Comparison of ENCODE assay signal across 8 mouse cellular contexts in genomic region chr13:21787760-21788593, GRCm38 (mm10). TPM values are rescaled to one million over a fixed set of nuclear protein-coding genes. Genes with fewer than 3 reads are reported as not detected.
DNase-seq lines count a peak whose midpoint lies in the region; ATAC-seq lines count a peak whose summit lies in the region.

No protein-coding gene starts in this region.

- 0 out of 2 replicates have a peak, but pooled peaks have one; percentile 2 for ATAC-seq in embryonic facial prominence, embryonic 14.5 days (ENCODE audit: low read depth)
- ATAC-seq in liver, embryonic 13.5 days (ENCODE audit: low read depth): peak; percentile 17
- ATAC-seq in megakaryocyte progenitor cell, adult 5-6 weeks (replicated peaks; ENCODE audit: poor library complexity): no peak

- DNase-seq in cerebellum, adult 9-10 months: peak; percentile 46
- no peak for DNase-seq in cerebellum, postnatal 25 days
- DNase-seq in 3T3-L1 (ENCODE audit: low read depth, low spot score): peak; percentile 54
- DNase-seq in embryonic facial prominence, embryonic 14.5 days (ENCODE audit: low spot score): peak; percentile 68
- DNase-seq in liver, embryonic 13.5 days: peak; percentile 13
- DNase-seq in urinary bladder, postnatal 10 days (ENCODE audit: low spot score): no peak
- no peak for DNase-seq in adrenal gland, postnatal 4 days (ENCODE audit: low spot score in 2 of 2)

- peak overlapping the region; percentile 56 for H3K4me2 ChIP-seq in embryonic facial prominence, embryonic 14.5 days (ENCODE audit: low read depth, low read length)
- H3K4me2 ChIP-seq in liver, embryonic 13.5 days: peak overlapping the region; percentile 59

- peak overlapping the region; percentile 50 for H3K9ac ChIP-seq in embryonic facial prominence, embryonic 14.5 days (ENCODE audit: low read depth, low read length)
- H3K9ac ChIP-seq in liver, embryonic 13.5 days: peak overlapping the region; percentile 81

- H3K4me1 ChIP-seq in embryonic facial prominence, embryonic 14.5 days (ENCODE audit: control insufficient read depth, insufficient read depth, low read length): peaks cover 31% of the 10 kb centered on the region
- H3K4me1 ChIP-seq in liver, embryonic 13.5 days (replicated peaks): peaks cover 57% of the 10 kb centered on the region

- WGBS in embryonic facial prominence, embryonic 14.5 days: 16% methylated on average over 13 of the region's 21 CpGs
- WGBS in liver, embryonic 13.5 days (ENCODE audit: insufficient replicate concordance): 16% methylated on average over 18 of the region's 21 CpGs

- H3K9me3 ChIP-seq in embryonic facial prominence, embryonic 14.5 days (ENCODE audit: control insufficient read depth, low read length): no peaks in the 10 kb centered on the region
- H3K9me3 ChIP-seq in liver, embryonic 13.5 days (replicated peaks): no peaks in the 10 kb centered on the region

- H3K36me3 ChIP-seq in embryonic facial prominence, embryonic 14.5 days (ENCODE audit: control insufficient read depth, insufficient read depth, low read length): no peaks in the 10 kb centered on the region
- H3K36me3 ChIP-seq in liver, embryonic 13.5 days: no peaks in the 10 kb centered on the region

- no peaks in the 10 kb centered on the region for H3K27me3 ChIP-seq in embryonic facial prominence, embryonic 14.5 days (replicated peaks; ENCODE audit: control insufficient read depth, insufficient read depth, low read length)
- H3K27me3 ChIP-seq in liver, embryonic 13.5 days: no peaks in the 10 kb centered on the region

- peak overlapping the region; percentile 90 for H3K27ac ChIP-seq in embryonic facial prominence, embryonic 14.5 days (replicated peaks; ENCODE audit: low read depth, low read length)
- peak overlapping the region; percentile 100 for H3K27ac ChIP-seq in liver, embryonic 13.5 days

- peak overlapping the region; percentile 36 for H3K4me3 ChIP-seq in embryonic facial prominence, embryonic 14.5 days (ENCODE audit: low read depth, low read length)
- H3K4me3 ChIP-seq in liver, embryonic 13.5 days (replicated peaks): peak overlapping the region; percentile 51

RNA-seq across cellular contexts. Expression of gene Hist1h2bp, which starts 0.7 kb away (rescaled TPM):
- polyA plus RNA-seq in embryonic facial prominence, embryonic 14.5 days (2014; fragmentation: Nextera tagmentation; extraction: Ambion mirVana): 0.56 and 0.61 TPM in 2 replicates
- polyA plus RNA-seq in liver, embryonic 13.5 days (2015; fragmentation: Nextera tagmentation; extraction: Ambion mirVana): 2.8 and 3.8 TPM in 2 replicates
- total RNA-seq in megakaryocyte progenitor cell, adult 5-6 weeks (2015): 10.4 and 19.9 TPM in 2 replicates
- 37.0 and 43.7 TPM in 2 replicates for total RNA-seq in megakaryocyte progenitor cell, adult 5-6 weeks (2017)
- 100 to 1,000 TPM; 192 to 223 TPM for total RNA-seq in adrenal gland, postnatal 4 days (2021)

RNA-seq across cellular contexts. Expression of gene Hist1h2an, which starts 1.0 kb away (rescaled TPM):
- polyA plus RNA-seq in embryonic facial prominence, embryonic 14.5 days (2014; fragmentation: Nextera tagmentation; extraction: Ambion mirVana): 6.0 and 6.4 TPM in 2 replicates
- polyA plus RNA-seq in liver, embryonic 13.5 days (2015; fragmentation: Nextera tagmentation; extraction: Ambion mirVana): 5.8 and 15.9 TPM in 2 replicates
- 1.2 and 2.1 TPM in 2 replicates for total RNA-seq in megakaryocyte progenitor cell, adult 5-6 weeks (2015)
- 859 and 860 TPM in 2 replicates for total RNA-seq in megakaryocyte progenitor cell, adult 5-6 weeks (2017)
- 100 to 1,000 TPM; 122 to 129 TPM for total RNA-seq in adrenal gland, postnatal 4 days (2021)

RNA-seq across cellular contexts. Expression of gene Hist1h3i, which starts 4.8 kb away (rescaled TPM):
- 127 and 141 TPM in 2 replicates for polyA plus RNA-seq in embryonic facial prominence, embryonic 14.5 days (2014; fragmentation: Nextera tagmentation; extraction: Ambion mirVana)
- 164 and 194 TPM in 2 replicates for polyA plus RNA-seq in liver, embryonic 13.5 days (2015; fragmentation: Nextera tagmentation; extraction: Ambion mirVana)
- 244 and 246 TPM in 2 replicates for total RNA-seq in megakaryocyte progenitor cell, adult 5-6 weeks (2015)
- total RNA-seq in megakaryocyte progenitor cell, adult 5-6 weeks (2017): 294 and 383 TPM in 2 replicates
- total RNA-seq in adrenal gland, postnatal 4 days (2021): 100 to 1,000 TPM; 511 to 579 TPM

RNA-seq across cellular contexts. Expression of gene Hist1h1b, which starts 7.6 kb away (rescaled TPM):
- polyA plus RNA-seq in embryonic facial prominence, embryonic 14.5 days (2014; fragmentation: Nextera tagmentation; extraction: Ambion mirVana): 10.0 and 11.8 TPM in 2 replicates
- 37.3 and 37.6 TPM in 2 replicates for polyA plus RNA-seq in liver, embryonic 13.5 days (2015; fragmentation: Nextera tagmentation; extraction: Ambion mirVana)
- total RNA-seq in megakaryocyte progenitor cell, adult 5-6 weeks (2015): 614 and 670 TPM in 2 replicates
- total RNA-seq in megakaryocyte progenitor cell, adult 5-6 weeks (2017): 1,549 and 1,625 TPM in 2 replicates
- 100 to 1,000 TPM; 315 to 390 TPM for total RNA-seq in adrenal gland, postnatal 4 days (2021)

RNA-seq across cellular contexts. Expression of gene Hist1h2bq, which starts 22.0 kb away (rescaled TPM):
- 13.6 and 14.1 TPM in 2 replicates for polyA plus RNA-seq in embryonic facial prominence, embryonic 14.5 days (2014; fragmentation: Nextera tagmentation; extraction: Ambion mirVana)
- polyA plus RNA-seq in liver, embryonic 13.5 days (2015; fragmentation: Nextera tagmentation; extraction: Ambion mirVana): 22.0 and 34.4 TPM in 2 replicates
- 394 and 411 TPM in 2 replicates for total RNA-seq in megakaryocyte progenitor cell, adult 5-6 weeks (2015)
- total RNA-seq in megakaryocyte progenitor cell, adult 5-6 weeks (2017): 220 and 363 TPM in 2 replicates
- 100 to 1,000 TPM; 352 to 396 TPM for total RNA-seq in adrenal gland, postnatal 4 days (2021)

Comparison
In these comparisons a context has a peak if more than half of its experiments do, and no peak if none do; other contexts are left out.
1. DNase-seq: peak in cerebellum, adult 9-10 months (single experiment), 3T3-L1 (single experiment), embryonic facial prominence, embryonic 14.5 days (single experiment) and liver, embryonic 13.5 days (single experiment); none in cerebellum, postnatal 25 days (0 of 2), urinary bladder, postnatal 10 days (single experiment) and adrenal gland, postnatal 4 days (0 of 2).
2. RNA of gene Hist1h2bp, which starts 0.7 kb away (total RNA-seq): 192 to 223 TPM in adrenal gland, postnatal 4 days; 10.4 to 43.7 TPM in megakaryocyte progenitor cell, adult 5-6 weeks; every median in the first group is over 4 times any median in the second.